Mouse (Mus musculus) left cerebral cortex, postnatal 36 days (tissue): ENCODE measurements at regions not wholly inside any gene's neighbourhood (a gene's known extent, or its start where the extent isn't known, plus 50 kb on each side); places are given as distances from the start of the nearest gene placed in this dataset.
A peak's percentile ranks its signal among the peaks of the same experiment; 100 is the strongest.

Experiments
- DNase-seq, 2 experiments: peaks; one replicate each; pipeline ENCODE4 v3.0.0; 2021 to 2022; ENCODE audit warnings: low spot score in 2 of 2, mixed read lengths in 1 of 2
- intact Hi-C: fragments of 180-260 bp; cut with DNase I; formaldehyde crosslinking; loops from one replicate; pipeline ENCODE4 v1.15.1; 2025

- no peak for DNase-seq
- intact Hi-C loops = no loop called here
These were observed 202.2 kb downstream of the Sipa1l2 start for GRCm38 (mm10) chr8:125367374-125367773.

DNA sequence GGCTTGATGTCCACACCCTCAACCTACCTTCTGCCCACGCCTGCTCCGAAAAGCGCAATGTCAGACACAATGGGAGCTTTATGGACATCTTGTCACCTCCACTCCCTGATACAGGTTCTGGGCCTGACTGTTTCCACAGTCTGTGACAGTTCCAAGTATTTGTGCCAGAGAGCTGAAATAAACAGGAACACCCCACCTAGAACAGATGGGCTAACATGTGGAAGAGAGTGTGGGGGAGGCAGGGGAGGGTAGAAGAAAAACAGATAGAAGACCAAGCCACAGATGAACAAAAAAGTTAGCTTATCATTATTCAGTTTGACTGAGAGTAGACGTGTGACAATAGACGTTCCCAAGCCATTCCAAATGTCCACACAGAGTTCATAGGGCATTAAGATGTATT, 204.6 kb downstream of the Sipa1l2 start:
- intact Hi-C loops = no loop called here

DNA sequence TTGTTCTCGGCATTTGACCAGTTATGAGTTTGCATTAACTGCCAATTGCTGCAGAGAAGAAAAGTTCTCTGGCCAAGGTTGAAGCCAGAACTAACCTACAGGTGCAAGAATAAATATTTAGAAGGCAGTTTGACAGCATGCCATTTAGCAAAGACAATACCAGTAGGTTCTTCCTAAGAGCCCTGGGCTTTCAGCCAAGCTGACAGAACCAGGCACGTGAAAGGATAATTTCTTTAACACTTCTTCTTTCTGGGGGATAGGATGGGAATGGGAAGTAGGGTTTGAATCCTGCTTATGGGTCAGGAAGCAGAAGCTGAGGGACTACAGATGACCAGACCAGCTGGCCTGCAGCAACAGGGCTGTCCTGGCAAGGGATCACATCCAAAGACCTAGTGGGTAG, 210.2 kb downstream of the Sipa1l2 start:
- intact Hi-C loops = no loop called here
- no peak for DNase-seq

More for the DNA sequence above, 204.6 kb downstream of the Sipa1l2 start:
- peak in 1 of 2 experiments; percentile 37 for DNase-seq

- DNase-seq = no peak
- intact Hi-C loops = no loop called here
These were observed 211.8 kb downstream of the Sipa1l2 start for GRCm38 (mm10) chr8:125357759-125358158.

GRCm38 (mm10) chr8:125355059-125355509, 214.5 kb downstream of the Sipa1l2 start:
- intact Hi-C loops = no loop called here
- DNase-seq = no peak

- DNase-seq = no peak
- intact Hi-C loops = no loop called here
These were observed 217.3 kb downstream of the Sipa1l2 start for GRCm38 (mm10) chr8:125352276-125352675.

GRCm38 (mm10) chr8:125351486-125352032, 218.0 kb downstream of the Sipa1l2 start:
- intact Hi-C loops = no loop called here

DNA sequence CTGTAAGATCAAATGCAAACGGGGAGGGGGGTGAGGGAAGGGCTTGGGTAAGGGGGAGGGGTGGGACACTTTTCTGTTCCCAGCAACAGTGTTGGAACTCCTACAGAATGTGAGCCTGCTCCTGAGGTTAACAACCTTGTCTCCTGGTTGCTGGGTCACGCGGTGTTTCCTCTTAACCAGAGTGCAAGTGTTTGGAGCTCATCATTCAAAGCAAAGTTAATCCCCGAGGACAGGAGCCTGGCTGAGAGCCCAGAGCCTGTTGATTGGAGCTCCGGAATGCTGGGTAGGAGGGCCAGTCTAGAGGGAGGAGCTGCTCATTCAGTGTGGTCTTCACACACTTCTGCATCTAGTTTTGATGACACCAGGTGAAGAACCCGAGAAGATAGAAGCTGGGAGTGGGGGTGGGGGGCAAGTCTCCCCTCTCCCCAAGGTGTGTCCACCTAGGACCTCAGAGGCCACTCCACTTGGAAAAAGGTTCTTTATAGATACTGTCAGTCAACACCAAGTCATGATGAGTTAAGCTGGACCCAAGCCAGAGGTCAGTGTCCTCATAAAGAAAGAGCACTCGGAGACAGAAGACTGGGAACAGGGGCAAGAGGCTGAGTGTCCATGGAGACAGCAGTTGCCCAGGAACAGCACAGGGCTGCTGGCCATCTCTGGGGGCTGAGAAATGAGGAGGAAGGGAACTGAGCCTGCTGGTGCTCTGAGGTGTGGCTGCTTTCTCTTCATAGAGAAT, 220.2 kb downstream of the Sipa1l2 start:
- DNase-seq = no peak
- intact Hi-C loops = no loop called here

More at GRCm38 (mm10) chr8:125351486-125352032, 218.0 kb downstream of the Sipa1l2 start:
- DNase-seq = no peak

GRCm38 (mm10) chr8:125346182-125346581, 223.4 kb downstream of the Sipa1l2 start:
- no peak for DNase-seq
- intact Hi-C loops = no loop called here

DNA sequence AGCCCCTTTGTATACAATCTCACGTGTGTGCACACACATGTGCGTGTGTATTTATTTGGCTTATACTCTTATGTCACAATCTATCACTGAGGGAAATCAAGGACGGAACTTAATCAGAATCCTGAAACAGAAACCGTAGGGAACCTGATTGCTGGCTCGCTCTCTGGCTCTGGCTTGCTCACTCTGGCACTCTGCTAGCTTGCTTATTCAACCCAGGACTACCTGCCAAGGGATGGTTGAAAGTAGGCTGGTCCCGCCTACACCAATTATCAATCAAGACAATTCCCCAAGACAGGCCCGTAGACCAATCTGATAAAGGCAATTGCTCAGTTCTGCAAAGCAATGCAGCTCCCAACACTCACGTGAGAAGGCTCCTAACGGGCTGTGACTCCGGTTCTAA, 224.0 kb downstream of the Sipa1l2 start:
- no peak for DNase-seq
- intact Hi-C loops = no loop called here

DNA sequence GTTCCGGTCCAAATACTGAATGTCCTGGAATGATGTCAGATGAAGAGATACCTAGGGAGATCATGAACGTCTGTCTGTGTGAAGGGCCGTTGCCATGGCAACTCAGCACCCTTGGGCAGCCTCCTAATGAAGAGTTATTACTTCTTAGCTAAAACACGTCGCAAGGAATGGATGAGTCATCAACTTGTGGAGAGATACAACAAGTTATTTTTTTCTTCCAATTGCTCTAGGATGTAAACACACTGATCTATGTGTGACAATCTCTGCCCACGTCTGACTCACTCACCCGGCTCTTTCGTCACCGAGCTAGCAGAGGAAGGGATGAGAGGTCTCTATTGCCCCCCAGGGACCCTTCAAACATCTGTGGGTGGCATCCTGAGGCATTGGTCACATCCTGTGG, 225.7 kb downstream of the Sipa1l2 start:
- intact Hi-C loops = no loop called here

DNA sequence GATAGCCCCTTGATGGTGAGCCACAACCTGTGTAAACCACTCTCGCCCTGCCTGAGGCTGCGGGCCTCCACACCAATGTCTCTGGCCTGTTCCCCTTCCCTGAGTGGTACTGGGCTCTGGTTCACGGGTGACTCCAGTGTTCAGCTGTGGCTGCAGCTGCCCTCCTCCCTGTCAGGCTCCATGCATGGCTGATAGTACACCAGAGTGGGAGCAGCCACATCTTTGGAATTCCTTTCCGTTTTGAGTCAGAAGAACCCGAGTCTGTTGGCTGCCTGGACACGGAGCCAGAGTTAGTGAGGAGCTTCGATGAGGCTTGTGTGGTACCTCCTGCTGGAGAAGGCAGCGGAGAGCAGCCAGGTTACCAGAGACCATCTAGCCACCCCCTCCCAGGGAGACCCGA, 227.1 kb downstream of the Sipa1l2 start:
- DNase-seq = no peak
- intact Hi-C loops = no loop called here

More for the DNA sequence above, 225.7 kb downstream of the Sipa1l2 start:
- DNase-seq = peak; percentile 21 to 29

DNA sequence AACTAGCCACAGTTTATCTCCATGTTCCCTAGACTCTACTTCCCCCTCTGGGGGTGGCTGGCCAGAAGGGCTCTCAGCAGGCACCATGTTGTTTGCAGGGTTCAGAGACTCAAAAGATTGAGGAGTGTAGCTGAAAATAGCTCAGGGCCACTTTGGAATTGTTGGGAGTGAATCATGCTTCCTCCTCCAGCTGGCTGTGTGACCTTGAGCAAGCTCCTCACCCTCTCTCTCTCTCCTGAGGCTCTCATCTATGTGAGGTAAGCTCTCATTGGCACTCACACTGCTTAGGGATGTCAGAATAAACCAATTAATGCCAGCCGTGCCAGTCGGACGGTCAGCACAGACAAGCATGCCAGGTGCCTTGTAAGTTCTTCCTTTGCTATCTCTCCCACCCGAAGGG, 228.0 kb downstream of the Sipa1l2 start:
- intact Hi-C loops = no loop called here

DNA sequence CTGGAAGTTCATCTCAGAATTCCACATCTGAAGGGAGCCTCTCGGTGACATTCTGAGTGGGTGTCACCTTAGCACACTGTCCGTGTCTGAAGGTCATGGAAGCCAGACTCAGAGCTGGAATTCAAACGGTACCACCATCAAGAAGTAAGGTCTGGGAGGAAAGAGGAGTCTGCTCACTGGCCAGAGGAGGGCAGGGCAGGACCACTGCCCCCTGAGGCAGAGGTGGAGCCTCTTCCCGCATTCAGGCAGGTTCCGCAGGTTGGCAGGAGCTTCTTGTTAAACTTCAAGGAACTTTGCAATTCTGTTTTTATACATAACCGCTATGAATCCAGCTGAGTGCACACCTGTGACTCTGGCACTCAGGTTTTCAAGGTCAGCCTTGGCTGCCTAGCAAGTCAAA, 231.4 kb downstream of the Sipa1l2 start:
- intact Hi-C loops = no loop called here
- DNase-seq = no peak

More for the DNA sequence above, 228.0 kb downstream of the Sipa1l2 start:
- no peak for DNase-seq

- intact Hi-C loops = no loop called here
- no peak for DNase-seq
These were observed 232.0 kb downstream of the Sipa1l2 start for GRCm38 (mm10) chr8:125337444-125338077.

GRCm38 (mm10) chr8:125336799-125337198, 232.8 kb downstream of the Sipa1l2 start:
- intact Hi-C loops = no loop called here
- DNase-seq = no peak

- DNase-seq = no peak
- intact Hi-C loops = no loop called here
These were observed 233.8 kb downstream of the Sipa1l2 start for GRCm38 (mm10) chr8:125335575-125336370.

DNA sequence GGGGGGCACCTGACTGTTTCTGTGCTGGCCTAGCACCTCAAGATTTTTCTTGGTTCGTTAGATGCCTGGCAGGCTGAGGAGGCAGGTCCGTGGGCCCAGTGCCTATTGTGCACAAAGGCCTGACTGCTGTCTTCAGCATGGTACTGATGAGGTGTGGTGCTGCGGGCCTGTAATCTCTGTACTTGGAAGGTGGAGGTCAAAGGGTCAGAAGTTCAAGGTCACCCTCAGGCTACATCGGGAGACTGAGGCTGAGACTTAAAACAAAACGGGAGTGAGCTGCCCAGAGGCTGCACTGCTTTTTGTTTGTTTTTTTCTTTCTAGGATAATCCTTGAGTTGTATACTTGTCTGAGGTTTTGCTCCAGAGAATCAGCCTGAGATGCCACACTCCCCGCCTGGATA, 234.4 kb downstream of the Sipa1l2 start:
- intact Hi-C loops = no loop called here

GRCm38 (mm10) chr8:125330638-125331037, 239.0 kb downstream of the Sipa1l2 start:
- intact Hi-C loops = no loop called here
- DNase-seq = no peak

More for the DNA sequence above, 234.4 kb downstream of the Sipa1l2 start:
- DNase-seq = no peak

- intact Hi-C loops = no loop called here
- DNase-seq = no peak
These were observed 241.0 kb downstream of the Sipa1l2 start for GRCm38 (mm10) chr8:125328650-125329049.
